Mouse (Mus musculus): ENCODE data around the gene Ambra1.
A peak's percentile ranks its signal among the peaks of the same experiment; 100 is the strongest.

The Ambra1 gene

GRCm38 (mm10) chr2:91876000-91876805 is 146.3 kb downstream of the Ambra1 start:
- DNase-seq, result no peak

DNA sequence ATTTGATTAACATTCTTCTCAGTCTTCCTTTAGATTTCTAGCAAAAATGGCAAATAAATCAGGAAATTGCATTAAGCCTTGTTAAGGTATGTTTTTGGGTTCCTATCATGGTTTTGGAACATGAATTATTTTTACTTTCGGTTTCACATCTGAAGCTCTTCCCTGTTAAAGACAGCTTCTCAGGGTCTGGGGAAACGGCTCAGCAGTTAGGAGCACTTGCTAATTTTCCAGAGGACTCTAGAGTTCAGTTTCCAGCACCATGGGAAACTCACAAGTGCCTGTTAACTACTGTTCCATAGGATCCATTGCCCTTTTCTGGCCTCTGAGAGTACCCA is 146.8 kb downstream of the Ambra1 start:
- no peak for DNase-seq

DNA sequence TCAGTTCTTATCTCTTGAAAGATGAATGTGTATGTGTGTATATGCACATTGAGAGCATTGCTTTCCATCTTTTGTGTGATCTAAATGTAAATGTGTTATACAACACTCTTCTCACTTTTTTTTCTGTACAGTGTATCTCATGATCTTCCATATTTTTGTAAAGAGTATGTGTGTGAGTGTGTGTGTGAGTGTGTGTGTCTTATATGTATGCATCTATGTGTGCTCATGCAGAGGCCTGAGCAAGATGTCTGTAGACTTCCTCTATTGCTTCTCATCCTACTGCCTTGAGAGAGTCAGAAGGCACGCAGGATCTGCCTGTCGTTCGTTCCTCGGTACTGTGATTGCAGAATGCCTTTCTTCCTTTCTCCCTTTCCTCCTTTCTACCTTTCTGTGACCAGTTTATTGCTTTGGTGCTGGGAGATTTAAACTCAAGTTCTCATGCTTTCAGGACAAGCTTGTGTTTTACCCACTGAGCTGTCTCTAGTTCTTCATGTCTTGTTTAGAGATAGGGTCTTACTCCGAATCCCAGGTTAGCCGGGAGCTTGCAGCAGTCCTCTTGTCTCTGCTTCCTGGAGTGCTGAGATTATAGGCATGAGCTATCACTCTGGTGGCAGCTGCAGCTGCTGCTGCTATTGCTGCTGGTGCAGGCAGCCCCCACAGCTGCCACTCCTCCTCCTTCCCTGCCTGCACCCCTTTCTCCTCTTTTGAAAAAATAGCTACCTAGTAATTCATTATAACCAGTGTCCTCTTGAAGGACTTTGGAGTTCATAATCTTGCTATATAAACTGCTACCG is 148.7 kb downstream of the Ambra1 start:
- DNase-seq, result no peak

- no peak for DNase-seq
Observed at GRCm38 (mm10) chr2:91883961-91884360, 154.0 kb downstream of the Ambra1 start.

DNA sequence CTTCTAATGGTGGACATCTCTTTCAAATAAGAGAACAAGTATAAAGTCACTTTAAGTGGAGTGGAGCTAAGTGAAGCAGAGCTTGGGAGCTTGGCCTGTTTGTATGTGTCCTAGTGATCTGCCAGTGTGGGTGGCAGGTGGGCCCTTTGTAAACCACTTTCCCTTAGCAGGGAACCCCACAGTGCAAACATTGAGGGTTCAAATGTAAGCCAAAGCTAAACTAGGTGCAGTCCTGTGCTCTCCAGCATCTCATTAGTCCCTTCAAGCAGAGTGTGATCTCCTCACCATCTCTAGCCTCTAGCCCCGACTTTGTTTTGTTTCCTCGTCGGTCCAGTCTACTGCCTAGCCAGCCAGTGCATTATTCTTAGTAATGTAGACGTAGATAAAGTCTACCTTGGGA is 154.7 kb downstream of the Ambra1 start:
- no peak for DNase-seq

DNA sequence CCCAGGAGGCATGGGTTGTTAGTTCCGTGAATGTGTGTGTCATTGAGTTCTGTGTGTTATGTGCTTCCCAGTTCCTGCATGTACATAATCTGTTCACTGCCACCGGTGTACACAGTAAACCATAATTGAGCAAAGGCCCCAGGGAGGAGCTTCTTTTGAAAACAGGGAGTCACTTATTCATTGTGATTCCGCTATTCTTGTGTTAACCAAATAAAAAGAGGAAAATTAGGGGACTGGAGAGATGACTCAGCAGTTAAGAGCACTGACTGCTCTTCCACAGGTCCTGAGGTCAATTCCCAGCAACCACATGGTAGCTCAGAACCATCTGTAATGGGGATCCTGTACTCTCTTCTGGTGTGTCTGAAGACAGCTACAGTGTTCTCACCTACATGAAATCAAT is 164.8 kb downstream of the Ambra1 start:
- DNase-seq, result no peak

- DNase-seq, result no peak
Observed at GRCm38 (mm10) chr2:91895401-91895800, 165.5 kb downstream of the Ambra1 start.

GRCm38 (mm10) chr2:91897968-91898367 is 168.0 kb downstream of the Ambra1 start:
- DNase-seq, result no peak

DNA sequence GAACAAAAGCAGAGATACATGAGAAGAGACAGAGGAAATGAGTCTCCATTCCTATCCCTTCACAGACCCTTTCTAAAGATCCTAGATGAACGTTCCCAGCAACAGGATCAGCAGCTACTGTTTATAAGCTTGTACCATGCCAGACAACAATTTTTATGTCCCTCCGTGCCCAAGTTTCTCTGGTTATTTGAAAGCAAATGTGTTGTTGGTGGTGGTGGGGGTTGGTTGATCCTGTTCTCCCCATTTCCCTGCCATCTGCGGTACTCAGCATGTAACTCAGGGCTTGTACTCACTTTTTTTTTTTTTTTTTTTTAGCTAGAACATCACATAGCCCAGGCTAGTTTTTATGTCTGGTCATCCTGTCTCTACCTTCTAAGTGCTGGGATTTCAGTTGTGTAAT is 169.2 kb downstream of the Ambra1 start:
- DNase-seq, result no peak

DNA sequence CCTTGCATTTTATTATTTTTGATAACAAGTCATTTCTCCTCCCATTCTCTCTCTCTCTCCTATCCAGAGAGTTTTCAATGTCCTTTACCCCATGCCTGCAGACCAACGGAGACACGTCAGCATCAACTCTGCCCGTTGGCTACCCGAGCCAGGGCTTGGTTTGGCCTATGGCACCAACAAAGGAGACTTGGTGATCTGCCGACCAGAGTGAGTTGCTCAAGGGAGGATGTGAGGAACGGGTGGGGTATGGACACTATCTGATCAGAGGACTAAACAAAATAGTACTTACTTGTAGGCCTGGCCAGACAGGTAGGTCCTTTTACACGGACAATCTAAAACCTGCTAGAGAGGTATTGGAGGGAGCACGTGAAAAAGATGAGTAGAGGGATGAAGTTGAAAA is 170.5 kb downstream of the Ambra1 start:
- DNase-seq, result no peak

- DNase-seq, result no peak
Observed at GRCm38 (mm10) chr2:91902336-91902735, 172.4 kb downstream of the Ambra1 start.

DNA sequence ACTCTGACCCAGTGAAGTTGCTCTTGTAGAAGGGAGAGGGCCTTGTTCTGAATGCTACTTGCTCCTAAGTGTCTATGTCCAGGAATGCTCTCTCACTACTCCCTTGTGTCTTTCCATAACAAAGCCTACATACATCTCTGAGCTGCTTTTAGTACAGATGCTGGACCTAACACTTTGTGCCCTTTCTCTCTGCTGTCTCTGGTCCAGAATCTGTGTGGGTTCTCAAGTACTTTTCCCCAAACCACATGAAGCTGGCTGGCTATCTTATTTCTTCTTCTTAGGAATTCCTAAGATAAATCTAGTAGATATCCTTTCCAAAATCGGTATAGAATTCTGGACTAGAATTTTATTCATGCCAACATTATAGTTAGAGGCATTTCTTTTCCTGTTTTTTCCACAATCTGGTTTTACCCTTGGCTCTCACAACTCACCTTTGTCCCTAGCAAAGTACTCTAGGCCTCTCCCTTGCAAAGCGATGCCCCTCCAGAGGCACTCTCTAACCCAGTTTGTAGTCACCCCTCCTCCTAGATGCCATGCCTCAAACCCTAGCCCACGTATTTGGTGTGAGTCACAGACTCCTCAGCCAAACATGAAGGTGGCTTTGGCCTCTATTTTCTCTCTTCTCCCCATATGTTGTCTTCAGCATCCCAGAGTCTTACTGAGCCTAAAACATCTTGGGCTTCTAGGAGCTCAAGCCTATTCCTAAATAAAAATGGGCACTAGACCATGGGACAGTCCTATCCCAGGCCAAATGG is 173.4 kb downstream of the Ambra1 start:
- no peak for DNase-seq

GRCm38 (mm10) chr2:91904618-91905307 is 174.8 kb downstream of the Ambra1 start:
- DNase-seq, result peak; percentile 80

- no peak for DNase-seq
Observed at GRCm38 (mm10) chr2:91906141-91906540, 176.2 kb downstream of the Ambra1 start.

- no peak for DNase-seq
Observed at GRCm38 (mm10) chr2:91912616-91913015, 182.7 kb downstream of the Ambra1 start.

DNA sequence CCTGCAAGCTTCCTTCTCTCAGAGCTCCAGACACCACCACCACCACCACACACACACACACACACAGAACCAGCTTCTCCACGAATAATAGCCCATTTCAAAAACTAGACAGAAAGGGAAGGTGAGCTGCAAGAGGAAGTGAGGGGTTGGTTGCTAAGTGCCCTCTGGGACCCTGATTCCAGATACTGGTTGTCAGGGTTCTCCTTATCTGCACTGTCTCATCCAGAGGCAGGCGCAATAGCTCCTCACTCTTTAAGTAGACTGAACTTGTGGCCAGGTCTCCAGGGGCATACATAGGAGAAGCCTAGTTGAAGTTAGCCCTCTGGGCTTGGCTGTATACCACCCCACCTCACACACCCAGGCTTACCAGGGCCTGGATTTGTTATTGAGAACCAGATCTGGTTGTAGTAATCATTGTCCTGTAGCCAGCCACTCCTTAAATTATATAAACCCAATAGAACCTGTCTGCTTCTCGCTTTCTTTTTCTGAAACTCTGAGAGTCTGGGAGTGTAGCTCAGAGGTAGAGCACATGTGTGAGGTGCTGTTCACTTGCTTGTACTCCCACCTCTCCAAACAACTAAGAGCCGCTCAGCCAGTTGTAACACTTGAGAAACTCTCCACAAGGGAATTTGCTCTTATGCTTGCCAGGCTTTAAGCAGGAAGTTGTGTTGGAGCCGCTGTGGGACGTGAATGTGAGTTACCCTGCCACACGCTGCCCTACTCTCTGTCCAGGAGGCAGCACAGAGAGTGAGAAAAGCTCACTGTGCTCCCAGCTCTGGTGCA is 183.6 kb downstream of the Ambra1 start:
- DNase-seq, result no peak

- no peak for DNase-seq
Observed at GRCm38 (mm10) chr2:91916346-91916977, 186.5 kb downstream of the Ambra1 start.

DNA sequence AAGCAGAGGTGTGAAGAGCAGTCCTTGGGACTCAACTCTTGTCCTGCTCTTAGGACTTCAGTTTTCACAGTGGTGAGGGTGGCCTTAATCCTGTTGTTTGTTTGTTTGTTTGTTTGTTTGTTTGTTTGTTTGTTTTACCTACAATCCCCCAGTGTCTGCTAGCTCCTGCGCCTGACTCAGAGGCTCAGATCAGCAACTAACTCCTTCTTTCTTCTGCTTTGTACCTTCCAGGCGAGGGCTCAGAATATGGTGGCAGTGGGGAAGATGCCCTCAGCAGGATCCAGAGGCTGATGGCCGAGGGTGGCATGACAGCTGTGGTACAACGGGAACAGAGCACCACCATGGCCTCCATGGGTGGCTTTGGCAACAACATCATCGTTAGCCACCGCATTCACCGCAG is 187.2 kb downstream of the Ambra1 start:
- no peak for DNase-seq

DNA sequence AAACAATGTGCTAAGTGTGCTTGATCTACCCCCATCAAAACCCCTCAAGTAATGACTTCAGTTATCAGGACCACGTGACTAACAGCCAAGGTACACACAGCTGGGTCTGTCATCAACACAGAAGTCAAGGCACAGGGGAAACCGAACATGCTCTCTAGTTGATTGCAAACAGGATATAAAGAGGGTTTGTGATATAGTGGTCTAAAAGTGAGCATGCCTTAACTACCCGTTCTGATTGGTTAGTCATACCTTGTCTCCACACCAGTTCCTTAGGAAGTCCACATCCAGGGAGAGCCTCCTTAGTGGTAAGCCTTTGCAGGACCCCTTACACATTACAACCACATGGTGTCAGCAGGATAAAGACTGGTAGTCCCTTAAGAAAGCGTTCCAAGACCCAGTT is 190.2 kb downstream of the Ambra1 start:
- DNase-seq, result no peak

DNA sequence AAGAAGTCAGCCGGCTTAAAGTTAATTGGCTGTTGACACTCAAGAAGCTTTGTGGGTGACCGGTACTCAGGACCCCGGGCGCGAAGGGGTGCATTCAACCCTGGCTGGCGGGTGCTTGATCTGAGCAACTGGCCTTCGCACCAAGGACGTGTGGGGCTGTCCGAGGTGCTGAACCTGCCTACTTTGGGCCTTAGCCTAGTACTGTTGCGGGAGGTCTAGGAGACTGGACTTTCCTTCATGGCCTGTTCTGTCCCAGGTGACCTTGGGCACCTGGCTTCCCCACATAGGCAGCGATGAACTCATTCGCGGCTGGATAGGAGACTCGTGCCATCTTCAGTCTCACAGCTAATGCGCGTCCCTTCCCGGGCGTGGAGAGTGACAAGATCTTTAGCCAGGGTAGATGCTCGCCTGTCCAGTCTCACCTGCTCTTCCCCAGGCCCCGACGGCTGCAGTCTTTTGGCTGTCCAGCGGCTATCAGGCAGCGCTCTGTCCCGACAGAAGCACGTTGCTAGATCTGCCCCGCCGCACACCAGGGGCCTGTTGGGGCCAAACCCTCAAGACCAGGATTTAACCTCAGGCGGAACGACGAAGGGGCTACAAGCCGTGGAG is 191.4 kb downstream of the Ambra1 start:
- DNase-seq, result peak; percentile 63

All from retina, postnatal 1 day (tissue).